Mouse (Mus musculus): Measurements from ENCODE around the gene Cbarp.

- TF ChIP-seq CTCF (IDR thresholded peaks at IDR 0.05; ENCODE audit: extremely low read depth, insufficient read depth, low read length) (no peak), POLR2A (IDR thresholded peaks at IDR 0.05; ENCODE audit: extremely low read depth, insufficient read depth, low read length) (no peak)
Observed at GRCm38 (mm10) chr10:80143664-80144063, 3.0 kb upstream of the Cbarp start.
